Mouse (Mus musculus) heart, embryonic 10.5 days (tissue): ENCODE results near the gene Tinagl1. TPM values are rescaled to one million over a fixed set of nuclear protein-coding genes. Genes with fewer than 3 reads are reported as not detected.
A peak's percentile ranks its signal among the peaks of the same experiment; 100 is the strongest.

Source experiments
- DNase-seq: peaks from one replicate; pipeline ENCODE4 v3.0.0-alpha.2; 2017; ENCODE audit warnings: low spot score
- H3K27ac ChIP-seq: fragments of 300-500 bp; sonication (generic); 2 replicates; pipeline ENCODE4 v1.5.1; 2016; ENCODE audit warnings: mild to moderate bottlenecking
- H3K27me3 ChIP-seq: fragments of 300-500 bp; sonication (generic); 2 replicates; pipeline ENCODE4 v1.6.1; 2016; ENCODE audit warnings: mild to moderate bottlenecking; ENCODE audit not compliant: poor library complexity, insufficient read depth, severe bottlenecking
- H3K36me3 ChIP-seq: fragments of 300-500 bp; sonication (generic); 2 replicates; pipeline ENCODE4 v1.6.1; 2016; ENCODE audit warnings: mild to moderate bottlenecking, moderate library complexity
- H3K4me1 ChIP-seq: fragments of 300-500 bp; sonication (generic); 2 replicates; pipeline ENCODE4 v1.6.1; 2016; ENCODE audit warnings: mild to moderate bottlenecking
- H3K4me3 ChIP-seq: fragments of 300-500 bp; sonication (generic); 2 replicates; pipeline ENCODE4 v1.5.1; 2016; ENCODE audit warnings: mild to moderate bottlenecking, moderate library complexity
- H3K9me3 ChIP-seq: fragments of 300-500 bp; sonication (generic); 2 replicates; pipeline ENCODE4 v1.6.1; 2016; ENCODE audit warnings: mild to moderate bottlenecking, moderate library complexity
- whole genome bisulfite sequencing: fragments of 180-500 bp; shearing (Covaris S2); methylation state at CpG from one replicate; pipeline ENCODE4 v1.1.7; 2016; 5-methylcytosine and 5-hydroxymethylcytosine counted together
- polyA plus RNA-seq: library from polyadenylated mRNA; unstranded; fragments of >200 nt; fragmentation: Nextera tagmentation; extraction: Ambion mirVana; gene quantifications from 2 replicates; pipeline ENCODE4 v1.2.1, GENCODE M21; 2016

Tinagl1 gene
- polyA plus RNA-seq, 1 experiment from 2014 or later = 39.0 TPM

- Histone ChIP-seq H3K4me3 (peak overlapping the region; percentile 59), H3K9me3 (no peaks in the 10 kb centered on the region), H3K27ac (peak overlapping the region; percentile 89), H3K36me3 (0 out of 2 replicates have a peak, but pooled peaks cover 6% of the 10 kb centered on the region), H3K4me1 (peaks cover 81% of the 10 kb centered on the region), H3K27me3 (peaks cover 18% of the 10 kb centered on the region)
- WGBS = 2% methylated on average over 25 of the region's 25 CpGs
- DNase-seq = peak; percentile 92
Measured at GRCm38 (mm10) chr4:130174335-130175031, 439 bp downstream of the Tinagl1 start.

GRCm38 (mm10) chr4:130173911-130174311, 1.0 kb downstream of the Tinagl1 start:
- WGBS = 50% methylated on average over 19 of the region's 19 CpGs
- H3K4me1 ChIP-seq = peaks cover 87% of the 10 kb centered on the region

GRCm38 (mm10) chr4:130173060-130173822, 1.7 kb downstream of the Tinagl1 start:
- Histone ChIP-seq H3K36me3 (0 out of 2 replicates have a peak, but pooled peaks cover 6% of the 10 kb centered on the region), H3K9me3 (no peaks in the 10 kb centered on the region), H3K4me1 (peaks cover 93% of the 10 kb centered on the region), H3K4me3 (peak overlapping the region; percentile 59; the same call in 1 of the 2 replicates), H3K27me3 (peaks cover 17% of the 10 kb centered on the region), H3K27ac (peak overlapping the region; percentile 89)
- WGBS = 59% methylated on average over 11 of the region's 11 CpGs
- DNase-seq = peak; percentile 86

More at GRCm38 (mm10) chr4:130173911-130174311, 1.0 kb downstream of the Tinagl1 start:
- Histone ChIP-seq H3K4me3 (peak overlapping the region; percentile 59), H3K27ac (peak overlapping the region; percentile 89), H3K9me3 (no peaks in the 10 kb centered on the region), H3K27me3 (peaks cover 17% of the 10 kb centered on the region), H3K36me3 (0 out of 2 replicates have a peak, but pooled peaks cover 6% of the 10 kb centered on the region)
- no peak for DNase-seq

- peak overlapping the region; percentile 35 for H3K4me3 ChIP-seq
- peak overlapping the region; percentile 89 for H3K27ac ChIP-seq
- WGBS = 38% methylated on average over 11 of the region's 11 CpGs
- H3K9me3 ChIP-seq = no peaks in the 10 kb centered on the region
- DNase-seq = peak; percentile 87
- peaks cover 17% of the 10 kb centered on the region for H3K27me3 ChIP-seq
- H3K4me1 ChIP-seq = peaks cover 97% of the 10 kb centered on the region
- H3K36me3 ChIP-seq = 0 out of 2 replicates have a peak, but pooled peaks cover 6% of the 10 kb centered on the region
Measured at GRCm38 (mm10) chr4:130171951-130172765, 2.8 kb downstream of the Tinagl1 start.

- H3K27ac ChIP-seq = peak overlapping the region; percentile 87; the same call in 1 of the 2 replicates
Measured at GRCm38 (mm10) chr4:130170362-130170761, 4.6 kb downstream of the Tinagl1 start.

GRCm38 (mm10) chr4:130169411-130169971, 5.4 kb downstream of the Tinagl1 start:
- Histone ChIP-seq H3K36me3 (peaks cover 7% of the 10 kb centered on the region), H3K4me3 (no peak overlapping the region), H3K27me3 (peaks cover 23% of the 10 kb centered on the region), H3K4me1 (peaks cover 87% of the 10 kb centered on the region), H3K27ac (peak overlapping the region; percentile 87; the same call in 1 of the 2 replicates), H3K9me3 (no peaks in the 10 kb centered on the region)
- WGBS = 86% methylated on average over 16 of the region's 16 CpGs
- DNase-seq = no peak

More at GRCm38 (mm10) chr4:130170362-130170761, 4.6 kb downstream of the Tinagl1 start:
- Histone ChIP-seq H3K9me3 (no peaks in the 10 kb centered on the region), H3K4me3 (no peak overlapping the region), H3K27me3 (peaks cover 18% of the 10 kb centered on the region), H3K36me3 (peaks cover 7% of the 10 kb centered on the region), H3K4me1 (peaks cover 95% of the 10 kb centered on the region)
- WGBS = 62% methylated on average over 4 of the region's 4 CpGs
- no peak for DNase-seq

- Histone ChIP-seq H3K27ac (peak overlapping the region; percentile 87), H3K4me1 (peaks cover 87% of the 10 kb centered on the region), H3K4me3 (peak overlapping the region; percentile 40), H3K9me3 (no peaks in the 10 kb centered on the region), H3K36me3 (peaks cover 7% of the 10 kb centered on the region), H3K27me3 (peaks cover 20% of the 10 kb centered on the region; the same call in 1 of the 2 replicates)
- WGBS = 36% methylated on average over 16 of the region's 16 CpGs
- peak; percentile 91 for DNase-seq
Measured at GRCm38 (mm10) chr4:130168280-130169183, 6.4 kb downstream of the Tinagl1 start.

- peak overlapping the region; percentile 87 for H3K27ac ChIP-seq
Measured at GRCm38 (mm10) chr4:130167814-130168213, 7.1 kb downstream of the Tinagl1 start.

GRCm38 (mm10) chr4:130167321-130167720, 7.6 kb downstream of the Tinagl1 start:
- Histone ChIP-seq H3K4me3 (peak overlapping the region; percentile 38), H3K27me3 (peaks cover 17% of the 10 kb centered on the region), H3K36me3 (peaks cover 7% of the 10 kb centered on the region), H3K4me1 (peaks cover 86% of the 10 kb centered on the region), H3K9me3 (no peaks in the 10 kb centered on the region), H3K27ac (peak overlapping the region; percentile 87)
- 44% methylated on average over 22 of the region's 22 CpGs for WGBS
- no peak for DNase-seq

More at GRCm38 (mm10) chr4:130167814-130168213, 7.1 kb downstream of the Tinagl1 start:
- Histone ChIP-seq H3K27me3 (peaks cover 15% of the 10 kb centered on the region; the same call in 1 of the 2 replicates), H3K9me3 (no peaks in the 10 kb centered on the region), H3K4me3 (peak overlapping the region; percentile 40), H3K4me1 (peaks cover 87% of the 10 kb centered on the region), H3K36me3 (peaks cover 7% of the 10 kb centered on the region)
- DNase-seq = no peak
- WGBS = 39% methylated on average over 9 of the region's 9 CpGs

- Histone ChIP-seq H3K4me3 (no peak overlapping the region), H3K4me1 (peaks cover 85% of the 10 kb centered on the region), H3K9me3 (no peaks in the 10 kb centered on the region), H3K27ac (peak overlapping the region; percentile 87), H3K36me3 (peaks cover 7% of the 10 kb centered on the region), H3K27me3 (peaks cover 25% of the 10 kb centered on the region)
- DNase-seq = no peak
- WGBS = 78% methylated on average over 8 of the region's 8 CpGs
Measured at GRCm38 (mm10) chr4:130166592-130166991, 8.3 kb downstream of the Tinagl1 start.

- H3K27me3 ChIP-seq = peaks cover 28% of the 10 kb centered on the region
- no peak overlapping the region for H3K4me3 ChIP-seq
- H3K36me3 ChIP-seq = peaks cover 7% of the 10 kb centered on the region
- H3K27ac ChIP-seq = 0 out of 2 replicates have a peak overlapping the region, but pooled peaks have one; percentile 87
- WGBS = 72% methylated on average over 18 of the region's 18 CpGs
- peaks cover 85% of the 10 kb centered on the region for H3K4me1 ChIP-seq
- no peak for DNase-seq
- no peaks in the 10 kb centered on the region for H3K9me3 ChIP-seq
Measured at GRCm38 (mm10) chr4:130166061-130166460, 8.9 kb downstream of the Tinagl1 start.
